Mouse (Mus musculus) gastrocnemius, postnatal 25 days (tissue): Measurements from ENCODE around the gene Fgfrl1. TPM values are rescaled to one million over a fixed set of nuclear protein-coding genes. Genes with fewer than 3 reads are reported as not detected.

Source experiments
- DNase-seq: peaks from one replicate; pipeline ENCODE4 v3.0.0; 2022
- total RNA-seq, 2 experiments: library from RNA; stranded (reverse); gene quantifications; 1 replicate in 1 of 2; 2 replicates in 1 of 2; pipeline ENCODE4 v1.2.3; 2021

Gene Fgfrl1
- total RNA-seq, 2 experiments from 2014 or later: 35.9 to 38.6 TPM

- no peak for DNase-seq
Observed at GRCm38 (mm10) chr5:108700346-108700745, 8.2 kb downstream of the Fgfrl1 start.

GRCm38 (mm10) chr5:108701341-108702021 lies 9.3 kb downstream of the Fgfrl1 start:
- DNase-seq: peak; percentile 5

GRCm38 (mm10) chr5:108703754-108704626 lies 11.8 kb downstream of the Fgfrl1 start:
- DNase-seq: peak; percentile 7

GRCm38 (mm10) chr5:108707758-108708157 lies 15.6 kb downstream of the Fgfrl1 start:
- no peak for DNase-seq

GRCm38 (mm10) chr5:108708419-108708818 lies 16.2 kb downstream of the Fgfrl1 start:
- DNase-seq: no peak

GRCm38 (mm10) chr5:108708981-108709731 lies 17.0 kb downstream of the Fgfrl1 start:
- peak; percentile 6 for DNase-seq

GRCm38 (mm10) chr5:108711968-108712367 lies 19.8 kb downstream of the Fgfrl1 start:
- DNase-seq: no peak

- DNase-seq: no peak
Observed at GRCm38 (mm10) chr5:108713096-108713495, 20.9 kb downstream of the Fgfrl1 start.

- DNase-seq: no peak
Observed at GRCm38 (mm10) chr5:108713691-108714090, 21.5 kb downstream of the Fgfrl1 start.

GRCm38 (mm10) chr5:108714149-108714548 lies 22.0 kb downstream of the Fgfrl1 start:
- peak; percentile 62 for DNase-seq

- DNase-seq: peak; percentile 7
Observed at GRCm38 (mm10) chr5:108715974-108716373, 23.8 kb downstream of the Fgfrl1 start.

- DNase-seq: no peak
Observed at GRCm38 (mm10) chr5:108718051-108718450, 25.9 kb downstream of the Fgfrl1 start.

GRCm38 (mm10) chr5:108719761-108720160 lies 27.6 kb downstream of the Fgfrl1 start:
- DNase-seq: no peak

- no peak for DNase-seq
Observed at GRCm38 (mm10) chr5:108724006-108724405, 31.8 kb downstream of the Fgfrl1 start.

GRCm38 (mm10) chr5:108726557-108727248 lies 34.5 kb downstream of the Fgfrl1 start:
- peak; percentile 39 for DNase-seq

- no peak for DNase-seq
Observed at GRCm38 (mm10) chr5:108727425-108727824, 35.2 kb downstream of the Fgfrl1 start.

- DNase-seq: no peak
Observed at GRCm38 (mm10) chr5:108741844-108742243, 49.7 kb downstream of the Fgfrl1 start.

- no peak for DNase-seq
Observed at GRCm38 (mm10) chr5:108742596-108742995, 50.4 kb downstream of the Fgfrl1 start.

GRCm38 (mm10) chr5:108743856-108744255 lies 51.7 kb downstream of the Fgfrl1 start:
- no peak for DNase-seq

- no peak for DNase-seq
Observed at GRCm38 (mm10) chr5:108744629-108745028, 52.4 kb downstream of the Fgfrl1 start.

- DNase-seq: no peak
Observed at GRCm38 (mm10) chr5:108750328-108751210, 58.4 kb downstream of the Fgfrl1 start.
